Mouse (Mus musculus): ENCODE measurements around the gene Aldh5a1.

Aldh5a1 gene

DNA sequence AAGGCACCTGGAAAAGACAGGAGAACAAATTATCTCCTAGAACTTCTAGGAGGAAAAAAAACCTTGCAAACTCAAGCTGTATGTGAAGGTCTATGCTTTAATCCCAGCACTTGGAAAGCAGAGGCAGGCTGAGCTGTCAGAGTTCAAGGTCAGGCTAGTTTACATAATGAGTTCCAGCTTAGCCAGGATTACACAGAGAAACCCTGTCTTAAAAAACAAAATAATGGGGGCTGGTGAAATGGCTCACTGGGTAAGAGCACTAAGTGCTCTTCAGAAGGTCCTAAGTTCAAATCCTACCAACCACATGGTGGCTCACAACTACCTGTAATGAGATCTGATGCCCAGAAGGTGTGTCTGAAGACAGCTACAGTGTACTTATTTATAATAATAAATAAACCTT is 6.9 kb downstream of the Aldh5a1 start:
- DNase-seq: no peak

DNA sequence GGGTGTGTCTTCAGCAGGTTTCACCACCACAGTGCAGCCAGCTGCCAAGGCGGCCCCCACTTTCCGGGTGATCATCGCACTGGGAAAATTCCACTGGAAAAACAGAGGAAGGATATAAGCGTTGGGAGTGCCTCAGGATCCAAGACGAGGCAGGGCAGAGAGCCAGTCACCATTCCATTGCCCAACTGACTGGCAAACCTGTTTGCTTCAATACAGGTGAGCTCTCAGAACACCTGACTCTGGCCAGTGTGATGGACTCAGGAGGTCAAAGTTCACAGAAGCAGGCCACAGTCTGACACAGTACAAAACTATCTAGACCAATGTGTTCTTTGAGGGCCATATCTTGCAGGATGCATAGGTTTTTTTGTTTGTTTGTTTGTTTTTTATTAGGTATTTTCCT is 13.5 kb downstream of the Aldh5a1 start:
- DNase-seq: no peak

DNA sequence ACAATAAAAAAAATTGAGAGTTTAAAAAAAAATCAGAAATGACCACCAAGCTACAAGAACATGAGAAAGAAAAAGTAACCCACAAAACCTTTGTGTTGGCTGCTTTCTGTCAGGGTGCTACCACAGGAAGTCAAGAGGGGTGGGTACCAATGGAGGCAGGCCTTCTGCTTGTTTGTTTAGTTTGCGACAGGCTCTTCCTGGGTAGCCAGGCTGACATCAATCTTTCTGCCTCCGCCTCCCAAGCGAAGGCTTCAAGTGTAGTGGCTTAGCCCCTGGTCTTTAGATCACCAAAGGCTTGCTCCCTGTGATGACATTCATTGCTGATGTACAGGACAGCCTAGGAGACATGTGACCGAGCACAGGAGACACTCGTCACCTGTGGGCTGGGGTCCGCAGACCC is 16.2 kb downstream of the Aldh5a1 start:
- no peak for DNase-seq

DNA sequence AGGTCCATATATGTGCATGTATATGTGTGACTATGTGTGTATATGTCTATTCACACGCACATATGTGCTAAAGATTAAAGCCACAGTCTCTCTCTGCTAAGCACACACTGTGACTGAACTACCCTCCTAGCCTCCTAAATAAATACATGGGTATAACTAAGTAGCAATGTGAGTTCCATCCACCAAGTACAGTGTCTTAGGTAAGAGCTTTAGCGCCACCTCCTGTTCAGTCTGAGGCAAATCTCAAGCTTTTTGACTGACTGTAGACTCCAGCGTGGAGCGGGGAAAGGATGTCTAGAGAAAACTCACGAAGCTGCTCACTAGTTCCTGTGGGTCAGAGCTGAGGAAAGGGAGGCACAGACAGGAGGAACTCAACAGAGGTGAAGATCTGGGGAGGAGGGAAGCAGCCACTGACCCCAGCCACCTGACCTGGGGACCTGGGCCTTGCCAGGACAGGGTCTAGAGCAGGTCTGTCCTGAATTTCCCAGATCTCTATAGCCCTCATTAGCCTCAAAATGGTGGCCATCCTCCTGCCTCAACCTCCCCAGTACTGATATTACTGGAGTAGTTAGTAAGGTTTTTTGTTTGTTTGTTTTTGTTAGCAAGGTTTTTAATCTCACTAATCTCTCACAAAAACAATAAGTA is 17.0 kb downstream of the Aldh5a1 start:
- peak; percentile 63 for DNase-seq

DNA sequence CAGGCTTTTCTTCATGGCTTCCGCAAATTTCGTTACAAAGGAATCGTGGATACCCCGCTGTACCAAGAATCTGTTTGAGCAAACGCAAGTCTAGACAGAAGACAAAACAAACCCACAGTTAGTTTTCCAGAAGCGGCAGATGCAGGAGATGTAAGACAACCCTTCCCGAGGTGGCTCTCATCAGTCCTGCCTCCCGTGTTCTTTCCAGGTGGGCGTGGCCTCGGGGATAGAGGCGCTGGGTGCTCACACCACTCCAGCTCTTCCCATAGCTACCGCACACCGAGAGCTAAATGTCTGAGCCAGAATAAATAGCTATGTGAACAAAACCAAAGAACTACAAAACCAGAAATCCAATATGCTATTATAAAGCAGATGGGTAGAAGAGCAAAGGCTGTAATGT is 21.6 kb downstream of the Aldh5a1 start:
- no peak for DNase-seq

DNA sequence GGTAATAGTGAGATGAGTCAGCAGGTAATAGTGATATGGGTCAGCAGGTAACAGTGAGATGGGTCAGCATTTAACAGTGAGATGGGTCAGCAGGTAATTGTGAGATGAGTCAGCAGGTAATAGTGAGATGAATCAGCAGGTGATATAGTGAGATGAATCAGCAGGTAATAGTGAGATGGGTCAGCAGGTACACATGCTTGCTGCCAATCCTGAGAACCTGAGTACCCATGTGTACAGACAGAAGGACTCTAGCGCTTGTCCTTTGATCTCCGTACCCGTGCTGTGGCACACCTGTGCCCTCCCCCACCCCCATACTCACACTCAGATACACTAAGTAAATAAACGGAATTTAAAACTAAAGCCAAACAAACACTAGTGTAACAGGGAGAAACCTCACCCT is 22.5 kb downstream of the Aldh5a1 start:
- DNase-seq: no peak

DNA sequence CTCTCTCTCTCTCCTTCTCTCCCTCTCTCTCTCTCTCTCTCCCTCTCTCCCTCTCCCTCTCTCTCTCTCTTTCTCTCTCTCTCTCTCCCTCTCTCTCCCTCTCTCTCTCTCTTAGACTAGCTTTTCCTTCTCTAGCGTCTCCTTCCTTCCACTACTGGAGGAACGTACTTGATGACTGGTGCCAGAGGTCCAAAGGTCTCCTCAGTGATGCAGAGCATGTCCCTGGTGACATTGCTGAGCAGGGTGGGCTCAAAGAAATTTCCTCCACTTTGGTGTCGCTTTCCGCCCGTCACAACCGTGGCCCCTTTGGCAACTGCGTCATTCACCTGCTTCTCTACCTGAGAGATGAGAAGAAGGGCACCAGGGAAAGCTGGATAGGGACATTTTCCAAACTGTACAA is 23.9 kb downstream of the Aldh5a1 start:
- no peak for DNase-seq

DNA sequence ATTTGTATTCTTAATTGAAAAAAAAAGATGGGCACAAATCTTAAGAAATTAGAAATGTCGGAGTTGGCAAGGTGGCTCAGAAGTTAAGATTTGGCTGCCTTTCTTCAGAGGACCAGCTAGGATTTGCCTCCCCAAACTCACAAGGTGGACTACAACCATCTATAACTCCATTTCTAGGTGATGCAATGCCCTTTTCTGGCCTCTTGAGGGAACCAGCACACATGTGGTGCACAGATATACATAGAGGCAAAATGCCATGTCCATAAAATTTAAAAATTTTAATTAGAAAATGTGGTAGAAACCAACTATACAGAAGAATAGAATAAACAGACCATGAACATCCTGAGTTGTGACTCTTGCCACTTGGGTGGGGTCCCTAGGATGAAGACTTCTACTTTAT is 28.3 kb downstream of the Aldh5a1 start:
- DNase-seq: no peak

DNA sequence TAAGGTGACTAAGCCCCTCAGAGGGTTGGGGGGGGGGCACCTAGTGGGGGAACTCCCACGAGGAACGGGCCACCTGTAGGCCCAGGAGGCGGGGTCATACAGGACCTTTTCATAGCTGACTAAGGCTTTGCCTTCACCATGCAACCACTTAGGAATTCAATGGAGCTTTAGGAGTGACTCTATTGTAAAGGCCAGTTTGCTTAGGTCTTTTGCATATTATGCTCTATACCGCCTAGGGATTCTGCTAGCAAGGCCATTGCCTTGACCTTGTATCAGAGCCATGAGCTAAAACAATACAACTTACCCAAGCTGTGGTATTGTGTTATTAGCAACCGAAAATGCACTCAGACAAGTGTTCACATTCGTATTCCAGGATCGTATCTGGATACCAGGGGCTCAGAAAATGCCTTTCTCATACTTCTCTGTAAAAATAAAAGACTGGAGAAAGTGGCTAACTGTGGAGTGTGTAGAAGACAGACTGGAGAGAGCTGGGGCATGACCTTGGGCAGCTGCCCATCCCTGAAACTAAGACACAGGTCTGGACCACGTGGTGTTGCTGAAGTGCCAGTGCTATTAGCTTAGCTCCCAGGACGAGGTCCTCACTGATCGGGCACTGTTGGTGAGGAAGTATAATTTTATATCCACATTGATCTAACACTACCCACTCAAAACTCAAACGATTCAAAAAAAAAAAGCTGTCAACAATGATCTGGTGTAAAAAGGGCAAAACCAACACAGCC is 30.5 kb downstream of the Aldh5a1 start:
- DNase-seq: no peak

DNA sequence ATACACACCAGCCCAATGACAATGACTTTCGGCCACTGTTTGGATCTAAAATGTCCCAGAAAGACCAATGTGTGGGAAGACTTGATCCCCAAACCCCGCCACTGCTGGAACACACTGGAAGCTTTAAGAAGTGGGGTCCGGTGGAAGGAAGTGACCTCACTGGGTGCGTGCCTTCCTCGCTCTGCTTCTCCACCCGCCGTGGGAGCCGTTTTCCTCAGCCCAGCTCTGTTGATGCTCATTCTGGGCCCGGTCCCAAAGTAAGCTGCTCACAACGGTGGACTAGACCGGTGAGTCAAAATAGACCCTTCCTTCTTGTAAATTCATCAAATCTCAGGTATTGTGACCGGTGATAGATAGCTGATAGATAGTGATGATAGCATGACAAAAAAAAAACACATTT is 32.0 kb downstream of the Aldh5a1 start:
- no peak for DNase-seq

DNA sequence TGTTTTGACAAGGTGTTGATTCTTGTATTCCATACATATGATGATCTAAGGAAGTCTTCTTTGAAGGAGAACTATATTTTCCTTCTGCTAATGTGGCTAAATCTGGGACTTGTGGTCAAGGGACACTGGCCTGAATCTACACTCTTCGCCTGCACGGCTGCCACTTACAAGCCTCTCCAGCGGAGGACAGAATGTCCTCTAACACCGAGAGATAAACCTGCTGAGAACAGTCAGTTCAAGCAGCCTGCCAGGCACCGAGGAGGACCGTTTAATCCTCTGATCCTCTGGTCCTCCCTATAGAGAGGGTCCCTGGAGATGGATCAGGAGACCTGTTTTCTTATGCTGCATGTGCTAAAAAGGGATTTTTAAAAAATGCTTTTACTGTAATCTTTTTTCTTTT is 34.0 kb downstream of the Aldh5a1 start:
- DNase-seq: no peak

DNA sequence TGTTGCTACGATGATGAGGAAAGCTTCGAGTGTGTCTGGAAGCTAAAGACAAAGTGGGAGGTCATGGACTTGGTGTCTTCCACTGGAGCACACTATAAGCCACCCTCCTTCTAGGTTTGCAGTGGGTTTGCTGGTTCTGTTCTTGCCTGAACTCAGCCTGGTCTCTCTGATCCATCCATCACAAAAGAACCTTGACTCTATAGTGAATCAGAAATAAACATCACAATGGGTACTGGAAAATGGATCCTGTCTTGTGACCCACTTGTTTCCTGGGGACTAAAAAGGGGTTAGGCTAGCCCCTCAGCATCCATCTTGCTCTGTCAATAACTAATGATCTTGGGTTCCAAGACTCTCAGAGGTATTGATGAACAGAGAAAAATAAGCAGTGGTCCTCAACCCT is 35.5 kb downstream of the Aldh5a1 start:
- no peak for DNase-seq

DNA sequence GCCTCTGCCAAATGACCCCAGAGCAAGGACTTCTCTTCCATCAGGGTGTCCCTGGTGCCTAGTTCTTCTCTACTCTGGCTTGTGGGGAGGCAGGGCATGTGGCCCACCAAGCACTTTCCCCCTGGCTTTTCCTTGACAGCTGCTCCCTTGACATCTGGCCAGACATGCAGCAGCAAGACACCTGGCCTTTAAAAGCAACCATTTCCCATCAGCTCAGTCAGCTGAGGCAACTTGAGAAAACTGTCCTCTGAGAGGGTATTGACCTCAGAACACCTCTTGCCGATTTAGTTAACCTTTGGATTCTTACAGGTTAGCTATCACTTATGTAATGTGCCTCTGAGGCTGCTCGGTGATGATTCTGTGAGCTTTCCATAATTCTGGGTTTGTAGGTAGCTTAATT is 43.6 kb downstream of the Aldh5a1 start:
- DNase-seq: no peak

DNA sequence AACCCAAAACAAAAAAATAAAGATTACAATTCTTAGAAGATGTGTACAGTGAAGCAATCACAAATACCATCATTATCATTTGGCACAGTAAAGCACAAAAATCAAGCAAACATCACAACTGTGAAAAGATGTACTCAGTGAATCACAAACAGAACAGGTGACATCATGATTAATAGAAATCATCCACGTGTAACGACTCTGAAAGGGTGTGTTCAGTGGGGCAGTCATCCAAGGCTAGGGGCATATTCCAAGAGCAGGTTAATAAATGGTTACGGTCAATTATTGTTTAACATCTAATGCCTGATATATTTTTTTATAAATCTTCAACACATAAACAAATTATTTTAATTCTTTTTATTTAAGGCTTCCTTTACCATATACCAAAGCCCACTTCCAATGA is 44.9 kb downstream of the Aldh5a1 start:
- DNase-seq: no peak

DNA sequence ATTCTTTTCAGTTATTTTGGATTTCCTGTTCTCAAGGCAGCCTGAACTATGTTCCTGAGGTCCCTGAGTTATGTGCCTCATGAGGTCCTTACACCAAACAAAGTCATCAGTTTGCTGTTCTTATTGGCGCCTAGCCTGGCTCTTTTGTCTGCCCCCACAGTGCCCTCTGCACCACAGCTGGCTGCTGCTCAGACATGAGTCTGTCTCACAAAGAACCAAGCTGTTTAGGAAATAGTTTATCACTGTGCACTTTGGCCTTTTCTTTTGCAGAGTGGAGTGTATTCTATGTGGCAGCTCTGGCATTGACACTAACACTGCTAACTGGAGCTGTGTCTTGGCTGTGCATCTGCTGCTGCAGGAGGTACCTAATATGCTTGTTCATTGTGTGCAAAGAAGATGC is 47.9 kb downstream of the Aldh5a1 start:
- no peak for DNase-seq

DNA sequence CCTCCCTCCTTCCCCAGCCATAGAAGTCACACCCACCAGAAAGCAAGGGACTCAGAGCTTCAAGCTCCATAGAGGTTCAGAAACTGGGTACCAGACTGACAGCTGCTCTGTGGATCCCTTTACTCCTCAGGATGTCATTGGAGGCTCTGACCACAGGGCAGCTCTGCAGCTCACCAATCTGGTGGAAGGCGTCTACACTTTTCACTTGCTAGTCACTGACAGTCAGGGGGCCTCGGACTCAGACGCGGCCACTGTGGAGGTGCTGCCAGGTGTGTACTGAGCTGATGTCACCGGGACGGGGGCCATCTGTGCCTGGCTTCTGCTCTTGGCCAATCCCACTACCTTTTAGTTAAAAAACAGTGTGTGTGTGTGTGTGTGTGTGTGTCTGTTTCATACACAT is 55.0 kb downstream of the Aldh5a1 start:
- DNase-seq: no peak

DNA sequence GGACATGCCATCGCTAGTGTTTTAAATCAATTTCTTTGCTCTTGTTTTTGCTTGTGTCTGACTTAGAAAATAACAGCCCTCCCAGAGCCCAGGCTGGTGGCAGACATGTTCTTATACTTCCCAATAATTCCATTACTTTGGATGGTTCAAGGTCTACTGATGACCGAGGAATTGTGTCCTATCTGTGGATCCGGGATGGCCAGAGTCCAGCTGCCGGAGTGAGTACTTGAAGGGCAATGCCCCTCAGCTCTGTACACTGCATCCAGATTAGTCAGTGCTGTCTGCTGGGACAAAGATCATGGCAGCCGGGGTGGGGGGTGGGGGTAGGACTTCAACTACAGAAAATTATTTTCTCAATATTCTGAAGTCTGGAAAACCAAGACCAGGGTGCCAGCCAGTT is 56.8 kb downstream of the Aldh5a1 start:
- no peak for DNase-seq

DNA sequence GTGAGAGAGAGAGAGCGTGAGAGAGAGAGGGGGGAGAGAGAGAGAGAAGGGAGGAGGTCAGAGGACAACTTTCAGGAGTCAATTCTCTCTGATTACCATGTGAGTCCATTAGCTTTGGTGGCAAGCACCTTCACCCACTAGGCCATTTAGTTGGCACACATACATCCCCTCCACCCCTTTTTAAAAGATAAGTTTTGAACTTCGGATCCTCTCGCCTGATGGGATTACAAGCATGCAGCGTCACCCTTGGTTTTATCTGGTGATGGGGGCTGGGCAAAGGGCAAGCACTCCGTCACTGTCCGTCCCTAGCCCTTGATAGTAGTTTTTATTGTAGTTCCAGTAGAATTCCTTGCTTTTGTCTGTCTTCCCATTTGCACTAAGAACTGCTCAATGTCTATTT is 57.3 kb downstream of the Aldh5a1 start:
- no peak for DNase-seq

DNA sequence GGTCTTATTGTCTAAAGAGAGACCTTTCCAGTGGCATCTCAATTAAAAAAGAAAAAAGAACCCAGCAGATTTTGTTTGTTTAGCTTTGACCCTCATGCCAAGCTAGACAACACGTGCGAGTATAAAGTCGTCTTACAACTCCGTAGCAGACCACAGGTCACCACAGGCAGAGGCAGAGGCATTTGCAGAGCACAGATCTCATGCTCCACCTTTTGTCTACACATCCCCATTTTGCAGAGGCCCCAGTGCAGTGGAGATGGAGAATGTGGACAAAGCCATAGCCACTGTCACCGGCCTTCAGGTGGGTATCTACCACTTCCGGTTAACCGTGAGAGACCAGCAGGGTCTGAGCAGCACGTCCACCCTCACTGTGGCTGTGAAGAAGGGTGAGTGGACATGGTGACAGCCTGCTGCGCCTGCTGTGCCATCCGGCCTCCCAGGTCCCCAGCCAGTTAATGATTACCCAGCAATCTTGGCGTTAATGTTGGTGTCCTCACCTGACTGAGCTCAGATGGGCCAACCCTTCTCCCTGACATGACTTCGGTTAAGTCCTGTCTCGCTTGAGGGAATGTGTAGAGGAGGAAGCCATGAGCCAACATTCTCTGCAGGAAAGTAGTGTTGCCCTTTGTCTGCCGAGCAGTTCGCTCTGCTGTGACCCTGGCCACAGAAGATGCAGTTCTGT is 58.0 kb downstream of the Aldh5a1 start:
- DNase-seq: no peak

DNA sequence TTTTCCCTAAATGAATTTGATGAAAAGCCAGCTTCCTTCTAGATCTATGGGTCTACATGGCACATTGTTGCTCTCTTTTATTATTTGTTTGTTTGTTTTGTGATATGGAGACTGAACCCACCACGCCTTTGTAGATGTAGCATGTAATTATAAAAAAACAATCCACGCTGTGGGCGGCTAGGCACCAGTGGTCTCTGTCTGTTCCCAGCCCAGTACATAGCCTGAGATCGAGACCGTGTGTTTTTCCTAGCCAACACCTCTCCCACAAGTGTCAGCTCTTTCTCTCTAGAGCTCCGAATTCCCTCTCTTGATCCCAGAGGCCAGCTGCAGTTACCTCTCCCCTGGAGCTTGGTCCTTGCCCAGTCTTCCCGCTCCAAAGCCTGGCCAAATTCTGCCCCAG is 69.2 kb downstream of the Aldh5a1 start:
- no peak for DNase-seq

DNA sequence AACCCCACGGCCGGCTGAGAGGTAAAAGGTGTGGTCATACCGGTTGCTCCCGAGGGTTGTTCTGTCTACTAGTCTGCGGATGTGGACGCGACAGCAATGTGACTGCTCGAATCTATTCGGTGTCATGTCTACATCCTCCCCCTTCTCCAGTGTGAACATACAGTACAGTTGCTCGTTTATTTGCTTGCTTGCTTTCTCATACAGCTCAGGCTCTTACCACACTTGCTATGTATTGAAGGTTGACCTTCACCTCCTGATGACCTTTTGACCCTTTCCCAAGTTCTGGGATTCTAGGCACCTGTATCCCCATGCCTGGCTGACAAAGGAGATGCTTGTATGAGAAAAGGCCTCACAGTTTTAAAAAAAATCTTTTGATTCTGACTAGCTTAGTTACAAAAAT is 69.7 kb downstream of the Aldh5a1 start:
- DNase-seq: no peak

DNA sequence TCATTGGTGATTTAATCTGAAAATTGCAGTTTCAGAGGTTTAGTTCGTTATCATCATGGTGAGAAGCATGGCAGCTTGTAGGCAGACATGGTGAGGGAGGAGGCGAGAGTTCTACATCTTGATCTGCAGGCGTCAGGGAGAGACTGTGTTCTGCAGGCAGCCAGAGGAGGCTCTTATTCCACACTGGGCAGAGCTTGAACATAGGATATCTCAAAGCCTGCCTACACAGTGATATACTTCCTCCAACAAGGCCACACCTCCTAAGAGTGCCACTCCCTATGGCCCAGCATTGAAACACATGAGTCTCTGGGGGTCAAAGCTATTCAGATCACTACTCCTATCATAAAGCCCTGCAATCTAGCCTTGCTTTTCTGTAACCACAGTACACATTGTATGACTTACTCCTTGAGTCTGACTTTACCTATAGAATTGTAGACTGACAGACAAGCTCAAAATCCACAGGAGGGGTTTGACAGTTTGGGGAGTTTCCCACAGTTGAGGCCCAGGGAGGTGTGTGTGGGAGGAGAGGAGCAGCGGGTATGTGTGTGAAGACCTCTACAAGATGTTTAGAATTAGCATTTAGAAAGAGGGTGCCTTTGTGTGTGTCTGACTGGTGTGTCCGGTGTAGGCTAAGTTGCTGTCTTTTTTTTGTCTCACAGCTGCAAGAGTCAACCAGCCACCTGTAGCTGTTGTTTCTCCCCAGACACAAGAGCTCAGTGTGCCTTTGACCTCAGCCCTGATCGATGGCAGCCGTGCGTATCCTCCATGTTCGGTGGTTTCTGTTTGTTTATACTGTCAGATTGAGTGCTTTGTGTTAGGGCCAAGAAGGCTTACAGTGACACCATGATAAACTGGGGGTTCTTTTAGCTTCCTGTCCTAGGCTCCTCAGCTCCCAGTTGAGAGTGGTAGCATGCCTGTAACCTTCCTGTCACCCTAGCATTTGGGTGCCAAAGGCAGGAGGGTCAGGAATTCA is 70.7 kb downstream of the Aldh5a1 start:
- no peak for DNase-seq

DNA sequence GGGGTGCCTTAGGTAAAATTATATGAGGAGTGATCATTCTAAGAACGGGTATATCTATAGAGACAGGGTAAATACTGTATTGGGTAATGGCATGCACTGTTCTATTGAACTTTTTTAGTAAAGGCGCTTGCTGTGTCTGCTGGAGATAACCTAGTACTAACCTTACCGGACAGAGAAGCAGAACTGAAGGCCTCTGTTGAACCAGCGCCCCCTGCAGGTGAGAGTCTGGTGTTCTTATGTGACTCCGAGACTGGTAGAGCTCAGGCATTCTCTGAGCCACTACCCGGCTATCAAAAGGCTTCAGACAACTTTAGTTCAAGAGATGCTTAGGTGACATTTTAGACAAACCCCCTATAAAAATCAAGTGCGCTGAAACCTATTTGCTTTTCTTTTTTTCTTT is 74.9 kb downstream of the Aldh5a1 start:
- DNase-seq: peak; percentile 75 to 76
